Mouse (Mus musculus): Measurements from ENCODE around the gene Wfdc2.
A peak's percentile ranks its signal among the peaks of the same experiment; 100 is the strongest.
"Not testable (repeated sequence)": the region's sequence is repeated elsewhere in the genome, so short reads cannot be mapped to it uniquely, and the experiment has no call there.

Gene Wfdc2

GRCm38 (mm10) chr2:164549963-164550894, 12.0 kb upstream of the Wfdc2 start:
- peak; percentile 55 for DNase-seq

GRCm38 (mm10) chr2:164550895-164551269, 11.3 kb upstream of the Wfdc2 start:
- DNase-seq, result no peak

GRCm38 (mm10) chr2:164551502-164551901, 10.7 kb upstream of the Wfdc2 start:
- no peak for DNase-seq

- DNase-seq, result peak; percentile 60
These were observed 3.8 kb upstream of the Wfdc2 start for GRCm38 (mm10) chr2:164558426-164558825.

- no peak for DNase-seq
These were observed 3.1 kb upstream of the Wfdc2 start for GRCm38 (mm10) chr2:164558991-164559645.

GRCm38 (mm10) chr2:164560106-164560505, 2.1 kb upstream of the Wfdc2 start:
- no peak for DNase-seq

- no peak for DNase-seq
These were observed 1.3 kb downstream of the Wfdc2 start for GRCm38 (mm10) chr2:164563339-164564038.

DNA sequence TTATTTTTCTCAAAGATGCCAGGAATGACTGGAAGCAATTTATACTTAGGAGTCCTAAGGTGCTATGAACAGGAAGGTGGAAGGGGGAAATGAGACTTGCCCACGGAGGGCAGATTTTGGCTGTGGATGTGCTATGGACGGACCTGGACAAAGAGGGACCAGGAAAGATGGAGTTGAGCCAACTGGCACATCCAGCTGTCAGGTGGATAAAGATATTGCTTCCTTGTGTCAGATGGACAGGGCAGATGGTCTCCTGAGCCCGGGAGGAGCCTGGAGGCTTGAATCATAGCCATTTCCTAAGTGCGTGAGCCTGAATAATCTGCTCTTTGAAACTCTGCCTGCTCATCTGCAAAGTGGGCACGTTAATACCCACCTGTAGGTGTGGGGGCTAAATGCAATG, 2.1 kb downstream of the Wfdc2 start:
- no peak for DNase-seq

DNA sequence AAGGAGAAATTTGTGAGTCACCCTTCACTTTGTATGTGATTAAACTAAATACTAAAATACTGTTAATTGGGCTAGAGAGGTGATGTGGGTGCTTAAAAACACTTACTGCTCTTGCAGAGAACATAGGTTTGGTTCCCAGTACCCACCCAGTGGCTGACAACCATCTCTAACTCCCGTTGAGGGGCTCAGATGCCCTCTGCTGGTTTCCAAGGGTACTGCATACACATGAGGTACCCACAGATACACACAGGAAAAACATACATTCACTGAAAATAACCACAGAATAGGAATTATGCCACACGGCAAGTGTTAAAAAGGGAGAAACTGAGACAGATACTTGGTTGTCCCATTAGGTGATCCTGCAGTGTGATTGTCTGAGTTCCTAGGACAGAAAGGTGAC, 4.8 kb downstream of the Wfdc2 start:
- no peak for DNase-seq

- DNase-seq, result no peak
These were observed 5.2 kb downstream of the Wfdc2 start for GRCm38 (mm10) chr2:164567460-164567859.

DNA sequence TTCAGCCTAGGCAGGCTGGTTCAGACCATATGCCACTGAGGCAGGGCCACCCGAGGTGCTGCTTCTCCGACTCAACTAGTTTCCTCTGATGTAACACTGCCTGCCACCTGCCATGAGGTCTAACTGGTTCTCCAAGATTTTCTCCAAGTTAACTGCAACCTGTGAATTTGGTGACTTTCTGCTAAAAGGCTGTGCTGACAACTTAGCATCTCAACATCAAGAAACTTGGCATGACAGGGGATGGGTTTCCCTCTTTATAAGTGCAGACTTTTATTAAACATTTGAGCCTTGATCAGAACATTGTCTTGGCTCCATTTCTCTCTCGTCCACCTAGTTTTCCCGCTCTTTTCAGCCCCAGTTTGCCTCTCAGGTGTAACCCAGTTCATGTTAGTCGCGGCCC, 11.1 kb downstream of the Wfdc2 start, which contains the start of gene Spint3:
Gene Spint3, minus strand, starts transcription at position 101 of the 400 bp plus-strand sequence.
- DNase-seq, result not testable (repeated sequence)

DNA sequence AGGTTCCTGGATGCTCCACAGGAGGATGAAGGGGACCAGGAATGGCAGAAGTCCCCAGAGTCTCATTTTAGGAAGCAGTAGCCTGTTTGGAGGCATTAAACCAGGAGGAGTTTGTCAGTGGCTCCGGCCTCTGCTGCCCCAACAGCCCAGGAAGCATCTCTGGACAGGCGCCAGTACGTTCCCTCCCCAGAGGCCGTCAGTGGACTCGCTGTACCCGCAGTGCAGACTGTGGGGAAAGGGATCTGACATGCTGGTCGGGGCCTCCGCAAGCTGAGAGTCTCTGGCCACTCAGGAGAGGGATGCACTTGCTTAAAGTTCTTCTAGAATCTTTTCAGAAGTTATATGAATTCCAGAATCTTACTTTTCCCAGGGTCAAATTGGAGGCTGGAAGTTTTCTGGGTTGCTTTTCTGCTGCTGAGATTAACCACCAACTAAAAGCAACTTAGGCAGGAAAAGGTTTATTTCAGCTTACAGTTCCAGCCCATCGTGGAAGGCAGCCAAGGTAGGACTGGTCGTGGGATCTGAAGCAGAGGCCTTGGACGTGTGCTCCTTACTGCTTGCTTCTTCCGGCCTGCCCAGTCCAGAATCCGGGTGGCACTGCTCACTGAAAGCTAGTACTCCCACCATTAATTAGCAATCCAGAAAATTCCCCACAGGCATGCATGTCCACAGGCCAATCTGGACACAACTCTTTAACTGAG, 23.0 kb downstream of the Wfdc2 start, which contains the start of gene Wfdc6a:
Gene Wfdc6a, minus strand, starts transcription at position 423 of the 701 bp plus-strand sequence.
- not testable (repeated sequence) for DNase-seq

GRCm38 (mm10) chr2:164592014-164592413, 29.8 kb downstream of the Wfdc2 start:
- DNase-seq, result no peak

DNA sequence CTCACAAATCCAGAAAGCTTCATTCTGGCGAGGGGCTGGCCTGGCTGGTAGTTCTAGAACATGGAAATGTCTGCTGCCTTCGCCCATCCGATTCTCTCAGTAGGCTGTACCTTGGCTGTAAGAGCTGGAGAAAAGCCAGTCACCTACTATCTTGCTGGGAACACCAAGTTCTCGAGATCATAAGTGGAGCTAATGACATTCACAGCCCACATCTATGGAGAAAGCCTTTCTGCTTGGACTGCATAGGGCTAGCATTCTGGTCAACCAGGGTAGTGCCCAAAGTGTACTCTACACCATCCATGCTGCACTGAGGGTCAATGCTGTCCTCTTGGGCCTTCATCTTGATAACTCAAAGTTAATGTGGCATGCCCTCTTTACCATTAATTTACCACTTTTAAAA, 31.3 kb downstream of the Wfdc2 start, which contains the start of gene Eppin:
Gene Eppin, minus strand, starts transcription at position 101 of the 400 bp plus-strand sequence.
- DNase-seq, result no peak

DNA sequence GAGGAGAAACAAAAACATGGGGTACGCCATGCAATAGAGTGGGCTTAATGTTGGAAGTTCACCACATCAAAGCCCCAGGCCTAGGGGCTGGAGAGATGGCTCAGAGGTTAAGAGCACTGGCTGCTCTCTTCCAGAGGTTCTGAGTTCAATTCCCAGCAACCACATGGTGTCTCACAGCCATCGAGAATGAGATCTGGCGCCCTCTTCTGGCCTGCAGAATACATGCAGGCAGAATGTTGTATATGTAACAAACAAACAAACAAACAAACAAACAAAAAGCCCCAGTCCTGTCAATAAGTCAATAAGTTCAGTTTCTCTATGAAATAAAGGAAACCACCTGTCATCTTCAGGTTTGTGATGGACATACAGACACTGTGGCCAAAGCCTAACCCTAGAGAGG, 38.0 kb downstream of the Wfdc2 start:
- no peak for DNase-seq

DNA sequence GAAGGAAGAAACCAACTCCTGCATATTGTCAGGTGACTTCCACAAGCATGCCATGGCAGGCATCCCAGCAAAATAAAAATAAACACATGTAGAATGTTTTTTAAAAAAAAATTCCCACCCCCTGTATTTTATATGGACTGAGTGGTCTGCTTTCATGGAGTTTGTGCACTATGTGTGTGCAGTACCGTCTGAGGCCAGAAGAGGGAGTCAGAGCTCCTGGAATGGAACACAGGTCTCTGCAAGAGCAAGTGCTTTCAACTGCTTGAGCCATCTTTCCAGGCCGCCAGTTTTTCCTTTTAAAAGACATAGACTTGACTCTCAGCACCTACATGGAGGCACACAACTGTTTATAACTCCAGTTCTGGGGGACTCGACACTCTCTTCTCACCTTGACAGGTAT, 41.3 kb downstream of the Wfdc2 start:
- DNase-seq, result no peak

DNA sequence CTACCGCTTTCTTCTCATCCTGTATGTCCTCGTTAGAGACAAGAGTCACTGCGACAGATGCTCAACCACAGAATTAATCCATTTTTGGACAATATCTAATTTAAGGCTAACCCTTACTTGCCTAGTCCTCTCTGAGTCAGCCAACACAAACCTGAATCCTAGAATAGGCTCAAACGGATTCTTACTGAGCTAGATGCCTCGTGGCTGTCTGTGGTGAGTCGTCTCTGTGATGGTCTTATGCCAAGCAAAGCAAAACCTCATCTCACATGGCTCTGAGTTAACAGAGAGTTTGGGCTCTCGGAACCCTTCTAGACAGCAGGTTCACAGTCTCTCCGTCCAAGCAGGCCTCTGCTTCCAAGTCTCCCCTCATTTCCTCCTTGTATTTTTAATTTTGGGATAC, 42.2 kb downstream of the Wfdc2 start:
- DNase-seq, result no peak

DNA sequence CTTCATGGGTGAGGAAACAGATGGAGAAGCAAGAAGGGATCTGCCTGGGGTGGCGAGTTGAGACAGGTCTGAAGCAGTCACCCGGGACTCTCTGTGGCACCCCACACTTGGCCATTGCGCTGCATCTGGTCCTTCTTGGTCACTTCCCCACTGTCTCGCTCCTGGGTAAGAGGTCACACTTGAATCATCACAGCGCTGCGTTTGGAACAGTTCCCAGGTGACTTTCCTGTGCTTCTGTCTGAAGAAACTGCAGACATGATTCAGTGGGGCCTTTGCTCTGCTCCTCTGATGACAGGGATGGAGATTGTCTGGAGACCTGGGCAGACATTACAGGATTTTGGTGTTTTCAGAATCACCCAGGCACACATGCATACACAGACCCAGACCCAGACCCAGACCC, 46.6 kb downstream of the Wfdc2 start:
- no peak for DNase-seq

DNA sequence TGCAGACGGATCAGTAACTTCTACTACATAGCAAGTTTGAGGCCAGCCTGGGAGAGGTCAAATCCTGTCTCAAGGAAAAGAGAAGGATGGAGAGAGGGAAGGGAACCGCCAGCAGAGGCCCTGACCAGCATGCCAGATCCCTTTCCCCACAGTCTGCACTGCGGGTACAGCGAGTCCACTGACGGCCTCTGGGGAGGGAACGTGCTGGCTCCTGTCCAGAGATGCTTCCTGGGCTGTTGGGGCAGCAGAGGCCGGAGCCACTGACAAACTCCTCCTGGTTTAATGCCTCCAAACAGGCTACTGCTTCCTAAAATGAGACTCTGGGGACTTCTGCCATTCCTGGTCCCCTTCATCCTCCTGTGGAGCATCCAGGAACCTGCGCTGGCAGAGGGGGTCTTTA, 51.3 kb downstream of the Wfdc2 start, which contains the start of the genes Wfdc6b and Wfdc8:
Gene Wfdc6b, plus strand, starts transcription at position 52 of the 400 bp plus-strand sequence.
Gene Wfdc8, minus strand, starts transcription at position 156 of the 400 bp plus-strand sequence.
- not testable (repeated sequence) for DNase-seq

- no peak for DNase-seq
These were observed 53.2 kb downstream of the Wfdc2 start for GRCm38 (mm10) chr2:164615386-164615785.

Measured in layer of hippocampus, adult 9-11 months (tissue).